Mouse (Mus musculus): ENCODE results near the gene 1700029F12Rik. TPM values are rescaled to one million over a fixed set of nuclear protein-coding genes. Genes with fewer than 3 reads are reported as not detected.

1700029F12Rik gene
- polyA plus RNA-seq, 1 experiment, result not detected

- TF ChIP-seq GATA1 (IDR thresholded peaks at IDR 0.05; ENCODE audit: low read length), result no peak
These were observed 43.4 kb downstream of the 1700029F12Rik start for GRCm38 (mm10) chr13:96990561-96991265.

DNA sequence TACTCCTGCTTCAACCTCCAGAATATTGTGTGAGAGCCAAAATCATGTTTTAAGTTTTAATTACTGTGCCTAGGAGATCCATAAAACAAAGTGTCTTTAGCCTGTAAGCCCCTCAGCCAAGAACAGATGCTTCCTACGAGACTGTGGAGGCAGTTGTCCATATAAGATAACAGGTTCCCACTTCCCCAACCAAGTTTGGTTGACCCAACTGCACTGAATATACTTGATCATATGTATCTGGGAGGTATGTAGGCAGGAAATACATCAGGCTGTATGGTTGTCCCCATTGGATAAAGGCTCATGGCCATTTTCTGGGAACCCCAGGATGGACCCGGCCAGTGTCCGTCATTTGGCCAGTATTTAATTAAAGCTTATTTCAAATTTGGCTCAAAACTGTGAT lies 44.1 kb downstream of the 1700029F12Rik start:
- no peak for TF ChIP-seq GATA1 (IDR thresholded peaks at IDR 0.05; ENCODE audit: low read length)

DNA sequence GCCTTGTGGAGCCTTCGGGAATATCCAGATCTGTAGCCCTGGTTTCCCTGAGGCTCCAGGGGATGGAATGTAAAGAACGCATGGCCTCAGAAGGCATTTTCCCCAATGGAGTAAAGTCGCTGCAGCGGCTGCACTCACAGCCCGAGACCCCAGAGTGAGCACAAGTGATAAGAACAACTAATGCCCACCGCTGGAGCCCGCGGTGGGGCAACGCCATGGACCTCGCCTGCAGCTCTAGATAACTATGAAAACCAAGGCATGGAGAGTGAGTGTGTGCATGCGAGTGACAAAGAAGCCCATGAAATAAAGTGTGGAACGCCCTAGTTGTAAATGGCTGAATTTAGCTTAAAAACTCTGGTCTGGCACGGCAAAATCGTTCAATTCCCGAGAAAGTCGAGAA lies 45.0 kb downstream of the 1700029F12Rik start:
- TF ChIP-seq GATA1 (IDR thresholded peaks at IDR 0.05; ENCODE audit: low read length), result no peak

GRCm38 (mm10) chr13:96985599-96986275 lies 48.4 kb downstream of the 1700029F12Rik start:
- TF ChIP-seq GATA1 (IDR thresholded peaks at IDR 0.05; ENCODE audit: low read length), result no peak

GRCm38 (mm10) chr13:96984688-96985087 lies 49.5 kb downstream of the 1700029F12Rik start:
- TF ChIP-seq GATA1 (IDR thresholded peaks at IDR 0.05; ENCODE audit: low read length), result no peak

- no peak for TF ChIP-seq GATA1 (IDR thresholded peaks at IDR 0.05; ENCODE audit: low read length)
These were observed 50.7 kb downstream of the 1700029F12Rik start for GRCm38 (mm10) chr13:96983251-96984126.

- TF ChIP-seq GATA1 (IDR thresholded peaks at IDR 0.05; ENCODE audit: low read length), result no peak
These were observed 53.6 kb downstream of the 1700029F12Rik start for GRCm38 (mm10) chr13:96980561-96980960.

- no peak for TF ChIP-seq GATA1 (IDR thresholded peaks at IDR 0.05; ENCODE audit: low read length)
These were observed 57.1 kb downstream of the 1700029F12Rik start for GRCm38 (mm10) chr13:96976986-96977595.

DNA sequence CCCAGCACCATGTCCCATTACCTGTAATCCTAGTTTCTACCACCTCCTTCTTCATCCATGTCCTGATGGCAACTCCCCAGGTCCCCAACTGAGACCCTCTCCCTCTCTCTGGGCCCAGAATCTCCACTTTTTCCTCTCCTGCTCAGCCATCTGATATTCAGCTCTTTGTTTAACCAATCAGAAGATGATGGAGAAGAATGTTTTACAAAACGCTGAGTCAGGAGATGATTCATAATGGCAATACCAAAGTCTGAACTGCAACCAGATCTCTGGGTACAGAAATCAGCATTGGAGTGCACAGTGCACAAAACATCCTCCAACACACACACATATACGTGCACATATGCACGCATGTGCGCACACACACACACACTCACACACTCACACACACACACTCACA lies 60.8 kb downstream of the 1700029F12Rik start:
- TF ChIP-seq GATA1 (IDR thresholded peaks at IDR 0.05; ENCODE audit: low read length), result no peak

Other genes with a start within 250 kb of the 1700029F12Rik start
- gene Gcnt4, start 109.7 kb downstream of the 1700029F12Rik start, polyA plus RNA-seq (2012), result not detected in 2 replicates
- gene Fam169a, start 32.9 kb upstream of the 1700029F12Rik start, polyA plus RNA-seq (2012), result not detected in 2 replicates
- not detected in 2 replicates for gene Gm6169, start 64.9 kb upstream of the 1700029F12Rik start, polyA plus RNA-seq (2012)
- gene Gfm2, start 103.6 kb upstream of the 1700029F12Rik start, polyA plus RNA-seq (2012), result 22.6 and 24.6 TPM in 2 replicates
- 10.0 and 10.1 TPM in 2 replicates for gene Nsa2, start 103.6 kb upstream of the 1700029F12Rik start, polyA plus RNA-seq (2012)
- gene Hexb, start 164.0 kb upstream of the 1700029F12Rik start, polyA plus RNA-seq (2012), result 10.9 and 11.6 TPM in 2 replicates
- gene Enc1, start 206.7 kb upstream of the 1700029F12Rik start, polyA plus RNA-seq (2012), result not detected in 2 replicates

Measured in G1E-ER4 (cell line).